Mouse (Mus musculus): ENCODE measurements at regions not wholly inside any gene's neighbourhood (a gene's known extent, or its start where the extent isn't known, plus 50 kb on each side); places are given as distances from the start of the nearest gene placed in this dataset.
A peak's percentile ranks its signal among the peaks of the same experiment; 100 is the strongest.

GRCm38 (mm10) chr9:101555011-101555673 lies 303.5 kb upstream of the Ppp2r3a start:
- DNase-seq (ENCODE audit: low spot score in 2 of 2) = no peak

GRCm38 (mm10) chr9:101552789-101553188 lies 301.2 kb upstream of the Ppp2r3a start:
- no peak for DNase-seq (ENCODE audit: low spot score in 2 of 2)

- DNase-seq (ENCODE audit: low spot score in 2 of 2) = no peak
These were observed 299.7 kb upstream of the Ppp2r3a start for GRCm38 (mm10) chr9:101551256-101551655.

GRCm38 (mm10) chr9:101546213-101546832 lies 294.7 kb upstream of the Ppp2r3a start:
- DNase-seq (ENCODE audit: low spot score in 2 of 2) = no peak

DNA sequence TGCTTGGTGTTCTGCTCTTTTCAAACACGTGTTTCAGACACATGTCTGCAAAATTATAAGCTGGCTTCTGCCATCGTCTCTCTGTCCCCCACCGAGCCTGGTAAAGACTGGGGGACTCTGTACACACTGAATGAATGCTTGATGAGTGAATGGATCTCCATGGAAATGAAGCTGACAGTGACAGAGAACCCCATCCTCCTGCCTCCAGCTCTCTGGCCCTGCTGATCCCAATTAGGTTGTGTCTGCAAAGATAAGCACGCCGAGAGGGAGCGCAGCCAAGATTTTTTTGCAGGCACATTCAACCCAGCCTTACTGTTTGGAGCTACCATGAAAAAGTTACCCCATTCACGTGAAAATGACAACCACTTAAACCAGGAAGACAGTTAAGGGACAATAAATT lies 266.5 kb upstream of the Ppp2r3a start:
- DNase-seq (ENCODE audit: low spot score in 2 of 2) = no peak

- DNase-seq (ENCODE audit: low spot score in 2 of 2) = no peak
These were observed 259.2 kb upstream of the Ppp2r3a start for GRCm38 (mm10) chr9:101510807-101511206.

DNA sequence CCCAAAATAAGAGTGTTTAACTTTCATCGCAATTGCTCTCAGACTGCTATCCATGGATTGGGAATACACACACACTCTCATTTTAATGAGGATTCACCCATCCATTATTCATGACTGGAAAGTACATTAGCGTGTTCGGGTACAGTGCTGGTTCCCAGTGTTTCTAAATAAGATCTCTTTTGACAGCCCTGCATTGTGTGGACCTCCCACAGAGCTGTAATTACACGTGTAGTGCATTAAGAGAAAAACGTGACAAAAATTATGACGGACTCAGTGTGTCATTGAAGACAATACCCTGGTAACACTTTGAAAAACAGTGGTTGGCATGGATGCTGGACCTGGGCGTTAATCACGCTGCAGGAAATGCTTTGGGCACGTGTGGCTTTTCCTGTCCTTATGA lies 257.6 kb upstream of the Ppp2r3a start:
- DNase-seq (ENCODE audit: low spot score in 2 of 2) = no peak

GRCm38 (mm10) chr9:101507023-101507690 lies 255.6 kb upstream of the Ppp2r3a start:
- no peak for DNase-seq (ENCODE audit: low spot score in 2 of 2)

- no peak for DNase-seq (ENCODE audit: low spot score in 2 of 2)
These were observed 250.3 kb upstream of the Ppp2r3a start for GRCm38 (mm10) chr9:101501706-101502465.

- DNase-seq (ENCODE audit: low spot score in 2 of 2) = no peak
These were observed 249.4 kb upstream of the Ppp2r3a start for GRCm38 (mm10) chr9:101501036-101501435.

DNA sequence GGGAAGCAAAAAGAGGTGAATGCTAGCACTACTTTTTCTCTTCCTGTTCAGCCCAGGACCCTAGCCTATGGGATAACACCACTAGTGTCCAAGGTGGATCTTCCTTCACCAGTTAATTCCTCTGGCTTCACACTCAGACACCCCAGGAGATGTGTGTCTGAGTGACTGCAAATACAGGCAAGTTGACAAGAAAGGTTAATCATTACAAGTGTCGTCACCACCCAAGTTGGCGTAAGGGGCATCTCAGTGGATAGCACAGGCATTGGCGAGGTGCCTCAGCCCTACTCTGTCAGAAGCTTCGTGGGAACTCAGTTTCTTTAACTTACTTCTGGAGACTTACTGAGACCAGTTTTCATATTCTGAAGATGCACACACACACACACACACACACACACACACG lies 247.1 kb upstream of the Ppp2r3a start:
- no peak for DNase-seq (ENCODE audit: low spot score in 2 of 2)

- peak in 1 of 2 experiments; percentile 5 for DNase-seq (ENCODE audit: low spot score in 2 of 2)
These were observed 244.2 kb upstream of the Ppp2r3a start for GRCm38 (mm10) chr9:101495768-101496167.

- DNase-seq (ENCODE audit: low spot score in 2 of 2) = no peak
These were observed 237.4 kb upstream of the Ppp2r3a start for GRCm38 (mm10) chr9:101489013-101489412.

- no peak for DNase-seq (ENCODE audit: low spot score in 2 of 2)
These were observed 224.6 kb upstream of the Ppp2r3a start for GRCm38 (mm10) chr9:101476223-101476622.

DNA sequence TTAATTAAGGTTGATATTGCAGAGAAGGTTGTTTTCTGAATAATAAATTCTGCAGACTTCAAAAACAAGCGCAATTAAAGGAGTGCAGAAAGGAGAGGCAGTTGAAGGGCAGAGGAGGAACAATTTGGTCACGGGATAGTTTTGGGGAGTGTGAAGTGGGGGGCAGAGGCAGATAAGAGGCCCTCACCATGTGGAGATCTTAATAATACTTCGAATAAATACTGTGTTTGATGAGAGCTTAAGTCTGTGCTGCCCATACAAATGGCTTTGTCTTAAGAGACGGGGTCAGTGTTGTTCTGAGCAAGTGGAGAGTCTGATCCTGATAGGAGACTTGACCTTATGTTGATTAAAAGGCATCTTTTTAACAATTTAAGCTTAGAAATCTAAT lies 221.5 kb upstream of the Ppp2r3a start:
- no peak for DNase-seq (ENCODE audit: low spot score in 2 of 2)

DNA sequence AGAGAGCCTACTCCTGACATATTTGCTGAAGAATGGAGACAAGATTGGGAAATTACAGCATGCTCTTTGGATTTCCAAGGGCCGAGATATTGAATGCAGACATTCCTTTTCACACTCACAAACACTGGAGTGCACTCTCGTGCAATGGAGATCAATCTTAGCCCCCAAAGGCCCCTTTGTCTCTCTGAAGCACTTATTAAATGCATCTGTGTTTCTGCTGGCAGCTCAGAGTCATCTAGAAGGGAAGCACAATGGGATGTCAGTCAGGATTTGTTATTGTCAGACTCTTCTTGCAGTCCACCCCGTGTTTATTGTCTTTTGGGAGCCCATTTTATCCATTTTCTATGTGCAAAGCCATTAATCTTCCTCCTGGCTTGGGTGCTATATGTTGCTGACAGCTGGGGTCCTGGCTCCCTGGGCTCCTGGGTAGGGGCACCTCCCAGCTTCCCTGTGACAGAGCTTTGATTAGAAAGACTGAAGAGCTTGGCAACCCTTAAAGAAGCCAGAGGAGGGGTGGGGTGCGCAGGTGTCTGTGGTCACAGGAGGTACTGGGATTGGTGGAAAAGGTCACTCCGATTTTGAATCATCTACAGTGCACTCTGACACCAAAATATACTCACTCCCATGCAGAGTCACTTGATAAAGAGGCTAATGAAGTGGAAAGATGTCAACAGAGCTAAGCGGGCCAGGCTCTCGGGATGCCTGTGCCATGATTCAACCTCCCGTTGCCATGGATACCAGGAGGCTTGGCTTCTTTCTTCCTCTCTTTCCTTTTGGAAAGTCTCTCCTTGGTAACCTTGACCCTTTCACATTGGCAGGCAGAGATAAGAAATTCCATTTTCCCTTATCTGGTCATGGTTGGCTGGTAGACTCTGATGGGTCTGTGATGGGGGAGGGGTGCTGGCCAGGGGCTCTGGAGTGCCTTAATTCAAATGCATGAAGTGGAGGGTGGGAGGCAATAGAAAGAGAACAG lies 220.8 kb upstream of the Ppp2r3a start:
- no peak for DNase-seq (ENCODE audit: low spot score in 2 of 2)

DNA sequence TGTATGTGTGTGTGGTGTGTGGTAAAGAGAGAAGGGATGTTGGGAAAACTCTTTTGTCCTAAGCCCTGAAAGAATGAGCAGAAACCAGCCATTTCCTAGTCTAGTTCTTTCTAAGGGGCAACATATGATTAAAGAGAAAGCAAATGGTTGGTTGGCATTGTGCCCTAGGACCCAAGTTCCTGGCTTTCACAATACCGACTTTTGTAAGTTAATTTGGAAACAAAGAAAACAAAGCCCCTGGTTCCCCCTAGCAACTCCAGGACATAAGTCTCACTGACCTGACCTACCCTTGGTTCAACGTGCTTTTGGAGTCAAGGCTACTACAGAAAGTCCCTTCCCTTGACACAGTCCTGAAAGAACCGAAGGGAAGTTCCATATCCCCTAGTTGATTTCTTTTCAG lies 220.1 kb upstream of the Ppp2r3a start:
- no peak for DNase-seq (ENCODE audit: low spot score in 2 of 2)

DNA sequence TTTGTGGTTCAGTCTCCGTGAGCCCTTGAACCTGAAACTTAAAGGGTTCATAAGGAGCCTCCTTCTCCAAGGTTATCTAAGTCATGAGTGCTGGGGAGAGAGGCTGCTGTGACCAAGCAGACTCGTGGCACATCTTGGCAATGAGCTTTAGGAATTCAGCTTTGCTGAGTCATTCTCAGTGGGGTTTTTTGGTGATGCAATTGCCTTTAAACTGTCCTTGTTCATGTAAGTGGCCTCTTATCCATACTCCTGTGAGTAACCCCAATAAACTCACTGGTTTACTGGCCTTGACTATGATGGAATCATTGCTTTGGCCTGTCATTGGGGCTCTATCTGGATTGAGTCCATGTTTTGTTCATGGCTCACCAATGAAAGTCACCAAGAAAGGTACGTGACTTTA lies 218.2 kb upstream of the Ppp2r3a start:
- no peak for DNase-seq (ENCODE audit: low spot score in 2 of 2)

DNA sequence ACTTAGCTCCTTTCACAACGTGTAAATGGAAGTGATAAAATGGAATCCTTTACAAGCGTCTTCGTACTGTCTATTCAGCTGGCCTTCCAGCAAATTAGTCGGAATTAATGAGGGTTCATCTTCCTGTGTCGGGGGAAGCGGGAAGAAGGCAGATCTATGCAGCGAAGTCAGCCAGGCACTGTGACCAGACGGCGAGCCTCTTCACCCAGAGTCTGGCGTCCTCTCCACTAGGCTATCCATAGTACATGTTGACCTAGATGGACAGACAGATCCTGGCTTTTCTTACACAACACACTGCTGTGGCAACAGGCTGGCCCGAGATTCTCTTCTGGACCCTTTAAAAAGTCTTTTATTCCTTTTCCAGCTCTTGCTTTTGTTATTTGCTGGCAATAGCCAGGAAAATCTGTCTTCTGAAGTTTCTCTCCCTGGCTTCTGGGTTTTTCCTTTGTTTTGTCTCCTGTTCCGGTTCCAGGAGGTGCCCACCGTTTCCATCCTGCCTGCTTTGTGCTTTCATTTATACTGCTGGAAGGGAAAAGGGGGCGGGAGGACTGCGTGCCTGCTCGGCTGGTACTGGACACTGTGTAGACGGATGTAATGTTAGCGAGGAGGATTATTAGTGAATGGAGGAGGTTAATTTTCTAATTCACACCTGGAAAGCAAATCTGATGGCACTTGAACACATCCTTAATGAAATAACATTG lies 213.3 kb upstream of the Ppp2r3a start:
- no peak for DNase-seq (ENCODE audit: low spot score in 2 of 2)

DNA sequence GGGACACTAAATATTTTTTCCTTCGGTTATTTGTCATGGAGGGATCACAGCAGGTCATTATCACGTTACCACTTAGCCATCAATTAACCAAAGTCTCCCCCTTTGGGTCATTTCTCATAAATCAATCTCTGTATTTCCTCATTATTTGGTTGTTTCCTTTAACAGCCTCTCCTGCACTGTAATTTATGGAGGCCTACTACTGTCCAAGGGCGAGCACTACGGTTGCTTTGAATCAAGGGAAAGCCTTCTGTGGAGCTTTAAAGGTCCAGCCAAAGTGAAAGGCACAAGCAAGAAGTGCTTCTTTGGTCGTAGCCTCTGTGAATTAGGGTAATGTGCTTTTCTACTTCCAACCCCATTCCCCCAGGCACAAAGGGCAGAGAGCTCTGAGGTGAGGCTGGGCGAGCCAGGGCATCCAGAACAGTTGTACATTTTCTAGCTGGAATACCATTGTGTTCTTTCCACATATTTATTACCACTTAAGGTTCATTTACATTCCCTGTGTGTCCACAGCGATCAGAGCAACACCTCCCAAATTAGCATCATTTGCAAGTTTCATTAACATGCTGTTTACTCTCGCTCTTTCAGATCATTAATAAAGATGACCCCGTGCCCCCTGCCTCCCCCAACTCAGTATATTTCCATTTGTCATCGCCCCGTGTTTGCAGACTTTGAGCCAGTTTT lies 207.5 kb upstream of the Ppp2r3a start:
- no peak for DNase-seq (ENCODE audit: low spot score in 2 of 2)

Measured in frontal cortex, postnatal 25 days (tissue).